Mouse (Mus musculus) heart, embryonic 13.5 days (tissue): Measurements from ENCODE around the gene Ptprc. TPM values are rescaled to one million over a fixed set of nuclear protein-coding genes. Genes with fewer than 3 reads are reported as not detected.

Source experiments
- ATAC-seq: fragments of 200-750 bp; cut with Nextera tagmentation; 2 replicates; pipeline ENCODE4 v1.8.0; 2017; ENCODE audit warnings: moderate TSS enrichment; ENCODE audit not compliant: insufficient number of reproducible peaks, low FRiP score, low TSS enrichment; ENCODE audit errors: extremely low read depth
- H3K27ac ChIP-seq: fragments of 300-500 bp; sonication (generic); replicated peaks from 2 replicates; pipeline ENCODE4 v1.5.1; 2015; ENCODE audit warnings: moderate library complexity, mild to moderate bottlenecking, inconsistent platforms
- H3K27me3 ChIP-seq: fragments of 300-500 bp; sonication (generic); replicated peaks from 2 replicates; pipeline ENCODE4 v1.6.1; 2015; ENCODE audit warnings: mild to moderate bottlenecking, inconsistent platforms
- H3K36me3 ChIP-seq: fragments of 300-500 bp; sonication (generic); 2 replicates; pipeline ENCODE4 v1.6.1; 2015; ENCODE audit warnings: mild to moderate bottlenecking, inconsistent platforms
- H3K4me1 ChIP-seq: fragments of 300-500 bp; sonication (generic); 2 replicates; pipeline ENCODE4 v1.6.1; 2015; ENCODE audit warnings: inconsistent platforms
- H3K4me2 ChIP-seq: fragments of 300-500 bp; sonication (generic); 2 replicates; pipeline ENCODE4 v1.6.1; 2015; ENCODE audit warnings: inconsistent platforms, mild to moderate bottlenecking, moderate library complexity
- H3K4me3 ChIP-seq: fragments of 300-500 bp; sonication (generic); 2 replicates; pipeline ENCODE4 v1.5.1; 2015; ENCODE audit warnings: moderate library complexity, mild to moderate bottlenecking, inconsistent platforms
- H3K9ac ChIP-seq: fragments of 300-500 bp; sonication (generic); 2 replicates; pipeline ENCODE4 v1.6.1; 2015; ENCODE audit warnings: inconsistent platforms, mild to moderate bottlenecking, moderate library complexity
- H3K9me3 ChIP-seq: fragments of 300-500 bp; sonication (generic); 2 replicates; pipeline ENCODE4 v1.6.1; 2016; ENCODE audit warnings: inconsistent platforms
- WGBS: fragments of 180-500 bp; shearing (Covaris S2); methylation state at CpG from one replicate; pipeline ENCODE4 v1.1.7; 2015; ENCODE audit warnings: mixed read lengths; 5-methylcytosine and 5-hydroxymethylcytosine counted together
- polyA plus RNA-seq: library from polyadenylated mRNA; unstranded; fragments of >200 nt; fragmentation: Nextera tagmentation; extraction: Ambion mirVana; gene quantifications from 2 replicates; pipeline ENCODE4 v1.2.1, GENCODE M21; 2015

The Ptprc gene
- polyA plus RNA-seq, 1 experiment from 2014 or later, result 1.4 TPM

DNA sequence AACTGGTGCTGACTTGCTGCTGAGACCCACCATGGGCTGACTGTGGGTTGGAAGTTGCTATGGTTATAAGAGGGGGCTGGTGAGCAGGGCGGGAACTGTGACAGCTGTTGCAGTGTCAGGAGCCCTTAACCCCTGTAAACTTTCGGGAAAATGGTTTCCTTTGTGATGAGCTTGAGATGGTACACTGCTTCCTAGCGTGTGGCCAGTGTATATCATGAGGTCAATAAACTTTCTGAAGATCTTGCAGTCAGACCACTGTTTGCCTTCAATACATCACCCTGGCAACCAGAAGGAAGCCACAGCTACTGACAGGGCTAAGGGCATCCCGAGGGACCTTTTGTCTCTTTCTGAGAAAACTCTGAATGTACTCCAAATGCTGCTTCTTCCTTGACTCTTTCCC, 145.9 kb downstream of the Ptprc start:
- Histone ChIP-seq H3K4me1 (no peaks in the 10 kb centered on the region), H3K27me3 (no peaks in the 10 kb centered on the region), H3K27ac (no peak overlapping the region), H3K4me3 (no peak overlapping the region), H3K9me3 (no peaks in the 10 kb centered on the region), H3K4me2 (no peak overlapping the region), H3K36me3 (no peaks in the 10 kb centered on the region), H3K9ac (no peak overlapping the region)
- 63% methylated on average over 4 of the region's 4 CpGs for WGBS
- ATAC-seq, result no peak

DNA sequence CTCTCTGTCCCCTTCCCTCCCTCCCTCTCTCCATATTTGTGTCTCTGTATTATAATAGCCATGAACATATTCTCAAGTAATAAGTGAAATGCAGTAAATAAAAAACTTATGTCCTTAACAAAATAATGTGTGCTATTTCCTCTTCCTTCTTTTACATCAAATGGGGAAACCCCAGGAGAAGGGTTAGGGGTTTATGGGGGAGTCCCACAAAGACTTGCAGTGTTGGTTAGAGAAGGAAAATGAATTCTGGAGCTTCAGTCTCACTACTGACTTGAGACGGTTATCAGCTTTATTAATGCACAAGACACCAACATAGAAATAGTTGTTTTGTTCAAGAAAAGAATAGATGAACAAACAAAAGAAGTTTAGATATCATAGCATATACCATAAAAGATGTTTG, 150.2 kb downstream of the Ptprc start:
- Histone ChIP-seq H3K36me3 (no peaks in the 10 kb centered on the region), H3K27me3 (no peaks in the 10 kb centered on the region), H3K4me1 (peaks cover 2% of the 10 kb centered on the region; the same call in 1 of the 2 replicates), H3K4me3 (no peak overlapping the region), H3K4me2 (no peak overlapping the region), H3K9ac (no peak overlapping the region), H3K27ac (no peak overlapping the region), H3K9me3 (no peaks in the 10 kb centered on the region)
- no peak for ATAC-seq
- 83% methylated on average over 1 of the region's 1 CpGs for WGBS

GRCm38 (mm10) chr1:138023601-138024000, 151.9 kb downstream of the Ptprc start:
- H3K4me2 ChIP-seq, result no peak overlapping the region
- peaks cover 2% of the 10 kb centered on the region; the same call in 1 of the 2 replicates for H3K4me1 ChIP-seq
- H3K27me3 ChIP-seq, result no peaks in the 10 kb centered on the region
- no peak for ATAC-seq
- WGBS, result 59% methylated on average over 4 of the region's 4 CpGs
- H3K9me3 ChIP-seq, result no peaks in the 10 kb centered on the region
- no peak overlapping the region for H3K9ac ChIP-seq
- no peak overlapping the region for H3K4me3 ChIP-seq
- H3K27ac ChIP-seq, result no peak overlapping the region
- H3K36me3 ChIP-seq, result no peaks in the 10 kb centered on the region

DNA sequence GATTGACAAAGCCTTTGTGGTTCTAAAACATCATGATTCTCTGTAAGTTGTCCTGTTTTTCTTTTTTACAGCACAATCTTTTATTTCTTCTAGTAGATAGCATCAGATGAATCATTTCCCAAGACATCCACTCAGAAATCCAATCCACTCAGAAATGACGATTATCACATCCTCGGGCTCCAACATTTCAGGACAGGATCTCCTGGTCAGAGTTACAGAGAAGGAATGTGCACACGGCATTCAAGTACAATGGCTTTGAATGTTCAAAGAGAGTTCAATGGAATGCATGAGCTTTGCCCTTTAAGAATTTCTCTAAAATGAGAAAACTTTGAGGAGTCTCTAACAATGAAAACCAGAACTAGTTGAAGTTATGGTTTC, 152.6 kb downstream of the Ptprc start:
- WGBS, result 44% methylated on average over 3 of the region's 3 CpGs
- Histone ChIP-seq H3K36me3 (no peaks in the 10 kb centered on the region), H3K27ac (no peak overlapping the region), H3K9ac (no peak overlapping the region), H3K27me3 (no peaks in the 10 kb centered on the region), H3K4me2 (no peak overlapping the region), H3K9me3 (no peaks in the 10 kb centered on the region), H3K4me3 (no peak overlapping the region), H3K4me1 (peaks cover 2% of the 10 kb centered on the region; the same call in 1 of the 2 replicates)
- no peak for ATAC-seq

DNA sequence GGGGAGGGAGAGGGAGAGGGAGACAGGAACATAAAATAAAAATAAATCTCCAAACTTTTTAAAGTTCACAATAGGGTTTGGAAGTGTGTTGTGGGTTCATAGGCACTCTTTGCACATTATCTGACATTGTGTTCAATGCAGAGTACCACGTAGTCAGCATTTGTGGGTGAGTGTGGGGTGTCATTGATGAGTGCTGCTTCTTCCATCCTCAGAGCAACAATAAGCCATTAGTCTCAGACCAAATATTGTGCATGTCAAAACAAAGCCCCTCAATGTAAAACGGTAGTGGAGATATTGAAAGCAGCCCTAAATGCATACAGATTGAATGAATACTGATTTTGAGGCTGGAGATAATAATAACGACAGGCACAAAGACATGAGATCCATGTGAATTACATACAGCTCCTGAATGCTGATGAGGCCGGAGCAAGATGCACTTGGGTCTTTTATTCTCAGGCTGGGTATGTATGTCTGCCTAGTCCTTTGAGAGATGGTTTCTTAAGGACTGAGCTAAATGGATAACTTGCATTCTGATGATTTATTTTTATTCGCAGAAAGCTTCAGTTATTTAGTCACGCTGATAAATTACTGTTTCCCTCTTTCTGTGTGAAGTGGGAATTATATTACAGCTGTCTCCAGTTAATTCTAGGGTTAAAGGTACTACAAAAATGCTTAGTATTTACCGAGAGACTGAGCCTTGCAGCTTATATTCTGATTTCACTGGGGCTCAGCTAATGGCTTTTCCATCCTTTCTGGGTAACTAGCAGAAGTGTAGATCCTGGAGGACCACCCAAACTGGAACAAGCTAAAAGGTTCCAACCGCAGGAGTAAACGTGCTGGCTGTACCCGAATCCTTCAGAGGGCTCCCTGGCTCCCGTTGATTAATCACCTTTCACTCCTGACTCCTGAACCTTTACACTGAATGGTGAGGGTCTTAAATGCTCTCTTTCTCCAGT, 153.3 kb downstream of the Ptprc start:
- WGBS, result 63% methylated on average over 11 of the region's 11 CpGs
- H3K4me2 ChIP-seq, result no peak overlapping the region
- H3K9ac ChIP-seq, result no peak overlapping the region
- H3K4me3 ChIP-seq, result no peak overlapping the region
- no peaks in the 10 kb centered on the region for H3K36me3 ChIP-seq
- no peaks in the 10 kb centered on the region for H3K9me3 ChIP-seq
- ATAC-seq, result no peak
- no peak overlapping the region for H3K27ac ChIP-seq
- peaks cover 2% of the 10 kb centered on the region; the same call in 1 of the 2 replicates for H3K4me1 ChIP-seq
- H3K27me3 ChIP-seq, result no peaks in the 10 kb centered on the region

Other genes with a start within 250 kb of the Ptprc start
- not detected in 2 replicates for gene Atp6v1g3, start 98.0 kb upstream of the Ptprc start, polyA plus RNA-seq